Mouse (Mus musculus): ENCODE data around the gene Sept3.

DNA sequence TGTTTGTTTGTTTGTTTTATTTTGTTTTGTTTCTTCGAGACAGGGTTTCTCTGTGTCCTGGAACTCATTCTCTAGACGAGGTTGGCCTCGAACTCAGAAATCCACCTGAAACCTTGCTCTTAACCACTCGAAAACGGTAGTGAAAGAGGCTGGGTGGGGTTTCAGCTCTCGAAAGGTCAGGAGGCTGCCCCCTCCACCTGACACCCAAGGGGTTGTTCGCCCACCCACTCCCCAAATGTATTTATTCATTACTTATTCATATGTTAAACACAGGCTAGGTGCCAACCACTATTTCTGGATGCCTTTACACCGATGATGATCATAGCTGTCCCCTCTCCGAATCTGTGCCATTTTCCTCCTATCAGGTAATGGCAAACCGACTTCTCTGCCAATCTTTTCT, 64.5 kb downstream of the Sept3 start:
- TF ChIP-seq ZC3H11A (IDR thresholded peaks at IDR 0.05; ENCODE audit: borderline replicate concordance, low read depth, low read length) (no peak), ZNF384 (IDR thresholded peaks at IDR 0.05; ENCODE audit: low read depth, low read length) (no peak)
